In genomic region chr11:113892067-113892466, GRCm38 (mm10) we compare ENCODE assay signal across 20 mouse cellular contexts.
DNase-seq lines count a peak whose midpoint lies in the region; ATAC-seq and TF ChIP-seq lines count a peak whose summit lies in the region.
"Had no signal": no experiment of that assay in that cellular context is flagged by ENCODE, and none has a peak within 500 bp of the region (broad histone marks: within the 10 kb centered on the region; RNA-seq: fewer than 3 reads in every experiment).

No protein-coding gene starts in this region.

- no peak overlapping the region for H3K27ac ChIP-seq in layer of hippocampus, adult 2 months
- H3K27ac ChIP-seq in embryonic facial prominence, embryonic 10.5 days (replicated peaks): peak overlapping the region; percentile 72; the same call in 1 of the 2 replicates
- H3K27ac ChIP-seq in embryonic facial prominence, embryonic 14.5 days (replicated peaks; ENCODE audit: low read depth, low read length): 0 out of 2 replicates have a peak overlapping the region, but pooled peaks have one; percentile 29
- peak overlapping the region; percentile 83 for H3K27ac ChIP-seq in limb, embryonic 15.5 days
- H3K27ac ChIP-seq: liver, embryonic 13.5 days; lung, embryonic 15.5 days; macrophage; midbrain, embryonic 12.5 days had no signal

- no peaks in the 10 kb centered on the region for H3K27me3 ChIP-seq in embryonic facial prominence, embryonic 10.5 days (replicated peaks; ENCODE audit: low read depth, poor library complexity, severe bottlenecking)
- H3K27me3 ChIP-seq in embryonic facial prominence, embryonic 14.5 days (replicated peaks; ENCODE audit: control insufficient read depth, insufficient read depth, low read length): no peaks in the 10 kb centered on the region
- no peaks in the 10 kb centered on the region for H3K27me3 ChIP-seq in limb, embryonic 15.5 days
- H3K27me3 ChIP-seq: liver, embryonic 13.5 days; lung, embryonic 15.5 days; midbrain, embryonic 12.5 days had no signal

- H3K4me2 ChIP-seq in embryonic facial prominence, embryonic 14.5 days (ENCODE audit: low read depth, low read length): no peak overlapping the region
- H3K4me2 ChIP-seq in limb, embryonic 15.5 days: no peak overlapping the region
- H3K4me2 ChIP-seq: liver, embryonic 13.5 days; lung, embryonic 15.5 days; midbrain, embryonic 12.5 days had no signal

- no peaks in the 10 kb centered on the region for H3K9me3 ChIP-seq in embryonic facial prominence, embryonic 10.5 days
- H3K9me3 ChIP-seq in embryonic facial prominence, embryonic 14.5 days (ENCODE audit: control insufficient read depth, low read length): no peaks in the 10 kb centered on the region
- H3K9me3 ChIP-seq in limb, embryonic 15.5 days: no peaks in the 10 kb centered on the region
- H3K9me3 ChIP-seq: liver, embryonic 13.5 days; lung, embryonic 15.5 days; midbrain, embryonic 12.5 days had no signal

- intact Hi-C loops in heart, postnatal 14 days (cut with DNase I): no loop called here

- peak overlapping the region; percentile 14; the same call in 1 of the 2 replicates for H3K9ac ChIP-seq in embryonic facial prominence, embryonic 14.5 days (ENCODE audit: low read depth, low read length)
- H3K9ac ChIP-seq in limb, embryonic 15.5 days: no peak overlapping the region
- H3K9ac ChIP-seq: liver, embryonic 13.5 days; lung, embryonic 15.5 days; midbrain, embryonic 12.5 days had no signal

- 55% methylated on average over 6 of the region's 6 CpGs for WGBS in embryonic facial prominence, embryonic 10.5 days
- 24% methylated on average over 6 of the region's 6 CpGs for WGBS in embryonic facial prominence, embryonic 14.5 days
- WGBS in limb, embryonic 15.5 days: 14% methylated on average over 6 of the region's 6 CpGs

- H3K4me3 ChIP-seq in layer of hippocampus, adult 2 months: no peak overlapping the region
- no peak overlapping the region for H3K4me3 ChIP-seq in embryonic facial prominence, embryonic 10.5 days
- H3K4me3 ChIP-seq in embryonic facial prominence, embryonic 14.5 days (ENCODE audit: low read depth, low read length): no peak overlapping the region
- no peak overlapping the region for H3K4me3 ChIP-seq in limb, embryonic 15.5 days
- H3K4me3 ChIP-seq: erythroblast, embryonic 14.5 days; liver, embryonic 13.5 days; lung, embryonic 15.5 days; midbrain, embryonic 12.5 days; myocyte had no signal

- H3K36me3 ChIP-seq in embryonic facial prominence, embryonic 10.5 days (replicated peaks): no peaks in the 10 kb centered on the region
- no peaks in the 10 kb centered on the region for H3K36me3 ChIP-seq in embryonic facial prominence, embryonic 14.5 days (ENCODE audit: control insufficient read depth, insufficient read depth, low read length)
- H3K36me3 ChIP-seq in limb, embryonic 15.5 days: no peaks in the 10 kb centered on the region
- H3K36me3 ChIP-seq: liver, embryonic 13.5 days; lung, embryonic 15.5 days; midbrain, embryonic 12.5 days had no signal

- peak; percentile 30 to 37 for DNase-seq in layer of hippocampus, adult 2 months (ENCODE audit: low spot score in 2 of 2)
- no peak for DNase-seq in layer of hippocampus, postnatal 25 days (ENCODE audit: extremely low spot score in 1 of 2, low spot score in 1 of 2)
- DNase-seq in embryonic facial prominence, embryonic 10.5 days (ENCODE audit: low spot score): no peak
- peak; percentile 64 for DNase-seq in embryonic facial prominence, embryonic 14.5 days (ENCODE audit: low spot score)
- DNase-seq in spleen, postnatal 14 days (ENCODE audit: low spot score in 2 of 2): no peak
- DNase-seq in heart, postnatal 14 days: no peak
- DNase-seq: adrenal gland, postnatal 25 days; cerebellum, postnatal 14 days; gastrocnemius, postnatal 10 days; heart, adult 18-20 months; kidney, adult 9 months; liver, embryonic 13.5 days; right cerebral cortex, adult 18-20 months had no signal

- 0 out of 2 replicates have a peak, but pooled peaks have one; percentile 7 for TF ChIP-seq CTCF in layer of hippocampus, adult 2 months (conservative IDR thresholded peaks at IDR 0.05)

- peak; percentile 58; the same call in 1 of the 2 replicates for ATAC-seq in embryonic facial prominence, embryonic 14.5 days (ENCODE audit: low read depth)
- ATAC-seq in limb, embryonic 15.5 days (ENCODE audit: insufficient number of reproducible peaks, low FRiP score, low TSS enrichment, low read depth): 0 out of 2 replicates have a peak, but pooled peaks have one; percentile 15
- ATAC-seq: inflammation-experienced regulatory T-cells, adult 6 months had no signal

- peaks cover 24% of the 10 kb centered on the region for H3K4me1 ChIP-seq in embryonic facial prominence, embryonic 10.5 days
- H3K4me1 ChIP-seq in embryonic facial prominence, embryonic 14.5 days (ENCODE audit: control insufficient read depth, insufficient read depth, low read length): peaks cover 7% of the 10 kb centered on the region; the same call in 1 of the 2 replicates
- H3K4me1 ChIP-seq in limb, embryonic 15.5 days: peaks cover 26% of the 10 kb centered on the region
- H3K4me1 ChIP-seq: liver, embryonic 13.5 days; lung, embryonic 15.5 days had no signal

Comparison
In these comparisons a context has a peak if more than half of its experiments do, and no peak if none do; other contexts are left out.
1. DNase-seq: peak in layer of hippocampus, adult 2 months (2 of 2) and embryonic facial prominence, embryonic 14.5 days (single experiment); none in layer of hippocampus, postnatal 25 days (0 of 2), embryonic facial prominence, embryonic 10.5 days (single experiment), spleen, postnatal 14 days (0 of 2) and heart, postnatal 14 days (0 of 2).